Mouse (Mus musculus): ENCODE data around the gene Gm8906. TPM values are rescaled to one million over a fixed set of nuclear protein-coding genes. Genes with fewer than 3 reads are reported as not detected.
"Not testable (repeated sequence)": the region's sequence is repeated elsewhere in the genome, so short reads cannot be mapped to it uniquely, and the experiment has no call there.

The Gm8906 gene
- not detected in 2 replicates for polyA plus RNA-seq (2015; fragmentation: Nextera tagmentation; extraction: Ambion mirVana)

- DNase-seq (ENCODE audit: low spot score) = not testable (repeated sequence)
Observed at GRCm38 (mm10) chr5:11502385-11502784, at the start of gene Gm8906. TSS of gene Gm8906 (plus strand) at chr5:11502685.

Other genes starting within 250 kb of the Gm8906 start
- 0.19 TPM in 1 of 2 replicates, not detected in the other for gene Gm8890, start 246.7 kb upstream of the Gm8906 start, polyA plus RNA-seq (2015; fragmentation: Nextera tagmentation; extraction: Ambion mirVana)
- gene Speer1, start 161.2 kb upstream of the Gm8906 start, polyA plus RNA-seq (2015; fragmentation: Nextera tagmentation; extraction: Ambion mirVana) = 0.23 TPM in 1 of 2 replicates, not detected in the other
- gene Gm8897, start 86.3 kb upstream of the Gm8906 start, polyA plus RNA-seq (2015; fragmentation: Nextera tagmentation; extraction: Ambion mirVana) = 0.22 TPM in 1 of 2 replicates, not detected in the other
- not detected in 2 replicates for gene Gm6460, start 92.2 kb downstream of the Gm8906 start, polyA plus RNA-seq (2015; fragmentation: Nextera tagmentation; extraction: Ambion mirVana)
- gene Gm8922, start 179.3 kb downstream of the Gm8906 start, polyA plus RNA-seq (2015; fragmentation: Nextera tagmentation; extraction: Ambion mirVana) = not detected in 2 replicates